In the genomic region with DNA sequence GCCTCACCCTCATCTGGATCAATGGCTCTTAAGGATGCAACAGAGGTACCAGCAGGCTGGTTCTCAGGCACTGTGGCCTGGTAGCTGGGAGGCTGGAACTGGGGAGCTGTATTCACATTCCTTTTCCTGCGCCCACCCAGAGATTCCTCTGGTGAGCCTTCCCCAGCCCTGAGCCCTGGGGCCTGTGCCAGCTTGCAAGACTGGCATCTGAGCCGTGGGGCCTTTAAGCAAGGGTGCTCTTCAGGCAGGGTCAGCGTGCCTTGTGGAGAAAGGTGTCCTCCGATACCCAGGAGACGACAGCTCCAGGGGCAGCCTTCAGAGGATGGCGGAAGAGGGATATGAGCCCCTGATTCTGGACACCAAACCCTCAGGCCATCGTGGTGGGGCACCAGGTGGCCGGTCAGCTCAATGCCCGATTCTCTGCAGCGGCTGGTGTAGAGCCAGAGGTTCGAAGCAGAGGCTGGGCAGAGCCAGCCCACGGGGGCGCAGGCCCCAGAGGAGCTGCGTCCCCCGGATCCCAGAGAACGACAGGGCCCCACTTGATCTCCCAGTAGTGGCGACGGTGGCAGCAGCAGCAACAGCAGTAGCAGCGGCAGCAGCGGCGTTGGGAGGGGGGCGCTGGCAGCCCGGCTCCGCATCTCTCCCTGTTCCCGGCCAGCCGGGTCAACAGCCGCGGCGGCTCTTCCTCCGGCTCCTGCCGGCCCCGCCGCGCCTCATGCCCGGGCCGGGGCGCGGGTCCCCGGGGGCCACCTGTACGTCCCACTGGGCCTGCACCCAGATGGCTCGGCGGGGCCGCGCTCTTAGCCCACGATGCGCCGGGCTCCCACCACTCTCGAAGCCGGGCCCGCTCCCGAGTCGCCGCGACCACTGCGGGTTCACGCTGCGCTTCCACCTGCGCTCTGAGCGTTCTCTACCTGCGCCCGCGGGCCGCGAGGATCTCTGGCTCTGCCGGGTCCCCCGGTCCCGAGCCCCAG, we compare ENCODE assay signal across 8 mouse cellular contexts. TPM values are rescaled to one million over a fixed set of nuclear protein-coding genes. Genes with fewer than 3 reads are reported as not detected.
DNase-seq lines count a peak whose midpoint lies in the region; ATAC-seq and TF ChIP-seq lines count a peak whose summit lies in the region.

TSS of gene Celsr2 (minus strand) at position 696 of the 974 bp plus-strand sequence.

- no peak for TF ChIP-seq CTCF in left cerebral cortex, adult 2 months (IDR thresholded peaks at IDR 0.05)

- H3K9me3 ChIP-seq in forebrain, embryonic 11.5 days (ENCODE audit: control insufficient read depth, low read length) = peaks cover 22% of the 10 kb centered on the region
- peaks cover 12% of the 10 kb centered on the region for H3K9me3 ChIP-seq in intestine, embryonic 16.5 days (ENCODE audit: control insufficient read depth, low read length)
- H3K9me3 ChIP-seq in liver, embryonic 15.5 days (replicated peaks) = peaks cover 8% of the 10 kb centered on the region; the same call in 1 of the 2 replicates

- H3K4me1 ChIP-seq in forebrain, embryonic 11.5 days (replicated peaks; ENCODE audit: control insufficient read depth, insufficient read depth, low read length) = peaks cover 23% of the 10 kb centered on the region
- H3K4me1 ChIP-seq in intestine, embryonic 16.5 days (ENCODE audit: control insufficient read depth, insufficient read depth, low read length) = peaks cover 4% of the 10 kb centered on the region; the same call in 1 of the 2 replicates
- peaks cover 14% of the 10 kb centered on the region for H3K4me1 ChIP-seq in liver, embryonic 15.5 days (replicated peaks)

- DNase-seq in left cerebral cortex, adult 2 months (ENCODE audit: extremely low spot score in 1 of 2, low spot score in 2 of 2) = peak; percentile 55 to 56
- DNase-seq in left cerebral cortex, adult 11 months (ENCODE audit: low spot score) = no peak
- peak; percentile 49 for DNase-seq in adrenal gland, postnatal 25 days
- DNase-seq in forebrain, embryonic 11.5 days (ENCODE audit: low spot score) = peak; percentile 76
- peak; percentile 71 for DNase-seq in right cerebral cortex, postnatal 25 days
- no peak for DNase-seq in natural killer cell, adult 2 months (ENCODE audit: low spot score in 2 of 2)

- intact Hi-C loops in left cerebral cortex, adult 2 months (cut with DNase I) = no loop called here

- H3K27ac ChIP-seq in left cerebral cortex, adult 2 months = peak within 1 kb of the TSS; percentile 91
- H3K27ac ChIP-seq in forebrain, embryonic 11.5 days (ENCODE audit: low read depth, low read length) = peak within 1 kb of the TSS; percentile 81
- H3K27ac ChIP-seq in intestine, embryonic 16.5 days (ENCODE audit: low read length) = no peak within 1 kb of the TSS
- no peak within 1 kb of the TSS for H3K27ac ChIP-seq in liver, embryonic 15.5 days (replicated peaks)

- peak; percentile 48 for ATAC-seq in forebrain, embryonic 11.5 days (replicated peaks; ENCODE audit: low FRiP score)
- ATAC-seq in intestine, embryonic 16.5 days = peak; percentile 60
- ATAC-seq in liver, embryonic 15.5 days (ENCODE audit: insufficient read depth) = peak; percentile 11; the same call in 1 of the 2 replicates

- peak within 1 kb of the TSS; percentile 92 for H3K4me3 ChIP-seq in left cerebral cortex, adult 2 months
- H3K4me3 ChIP-seq in forebrain, embryonic 11.5 days (ENCODE audit: low read depth, low read length) = peak within 1 kb of the TSS; percentile 88
- peak within 1 kb of the TSS; percentile 79 for H3K4me3 ChIP-seq in intestine, embryonic 16.5 days (ENCODE audit: low read length)
- H3K4me3 ChIP-seq in liver, embryonic 15.5 days (replicated peaks) = peak within 1 kb of the TSS; percentile 61

- WGBS in forebrain, embryonic 11.5 days = 5% methylated on average over 62 of the region's 67 CpGs
- WGBS in intestine, embryonic 16.5 days = 7% methylated on average over 61 of the region's 67 CpGs
- WGBS in liver, embryonic 15.5 days (ENCODE audit: insufficient replicate concordance) = 9% methylated on average over 64 of the region's 67 CpGs

- H3K36me3 ChIP-seq in forebrain, embryonic 11.5 days (ENCODE audit: control insufficient read depth, insufficient read depth, low read length) = peaks cover 26% of the 10 kb centered on the region
- peaks cover 7% of the 10 kb centered on the region for H3K36me3 ChIP-seq in intestine, embryonic 16.5 days (ENCODE audit: control insufficient read depth, insufficient read depth, low read length)
- no peaks in the 10 kb centered on the region for H3K36me3 ChIP-seq in liver, embryonic 15.5 days (replicated peaks)

- H3K27me3 ChIP-seq in forebrain, embryonic 11.5 days (ENCODE audit: control insufficient read depth, insufficient read depth, low read length) = peaks cover 4% of the 10 kb centered on the region; the same call in 1 of the 2 replicates
- H3K27me3 ChIP-seq in intestine, embryonic 16.5 days (replicated peaks; ENCODE audit: control insufficient read depth, insufficient read depth, low read length) = no peaks in the 10 kb centered on the region
- H3K27me3 ChIP-seq in liver, embryonic 15.5 days = peaks cover 50% of the 10 kb centered on the region

- H3K4me2 ChIP-seq in forebrain, embryonic 11.5 days (ENCODE audit: low read depth, low read length, severe bottlenecking) = peak within 1 kb of the TSS; percentile 81
- H3K4me2 ChIP-seq in intestine, embryonic 16.5 days (ENCODE audit: low read depth, low read length) = peak within 1 kb of the TSS; percentile 100
- H3K4me2 ChIP-seq in liver, embryonic 15.5 days = peak within 1 kb of the TSS; percentile 94

- peak within 1 kb of the TSS; percentile 95 for H3K9ac ChIP-seq in forebrain, embryonic 11.5 days (ENCODE audit: low read length)
- H3K9ac ChIP-seq in intestine, embryonic 16.5 days (ENCODE audit: low read depth, low read length) = peak within 1 kb of the TSS; percentile 74
- peak within 1 kb of the TSS; percentile 49; the same call in 1 of the 2 replicates for H3K9ac ChIP-seq in liver, embryonic 15.5 days

RNA-seq across cellular contexts. Expression of gene Celsr2, which starts in this region (rescaled TPM):
- 100 to 1,000 TPM; 163 to 185 TPM for total RNA-seq in left cerebral cortex, adult 2 months (2021)
- total RNA-seq in adrenal gland, postnatal 25 days (2021) = 6.4 and 7.5 TPM in 2 replicates
- polyA plus RNA-seq in forebrain, embryonic 11.5 days (2014; fragmentation: Nextera tagmentation; extraction: Ambion mirVana) = 52.0 and 68.1 TPM in 2 replicates
- polyA plus RNA-seq in intestine, embryonic 16.5 days (2015; fragmentation: Nextera tagmentation; extraction: Ambion mirVana) = 2.6 and 3.0 TPM in 2 replicates
- polyA plus RNA-seq in liver, embryonic 15.5 days (2015; fragmentation: Nextera tagmentation; extraction: Ambion mirVana) = 0.24 and 0.36 TPM in 2 replicates

Comparison
In these comparisons a context has a peak if more than half of its experiments do, and no peak if none do; other contexts are left out.
1. RNA of gene Celsr2 (total RNA-seq): 163 to 185 TPM in left cerebral cortex, adult 2 months; 6.4 to 7.5 TPM in adrenal gland, postnatal 25 days; every median in the first group is over 10 times any median in the second.
2. RNA of gene Celsr2 (polyA plus RNA-seq): 52.0 to 68.1 TPM in forebrain, embryonic 11.5 days; 2.6 to 3.0 TPM in intestine, embryonic 16.5 days and 0.24 to 0.36 TPM in liver, embryonic 15.5 days; every median in the first group is over 10 times any median in the second.
3. DNase-seq: peak in left cerebral cortex, adult 2 months (2 of 2), adrenal gland, postnatal 25 days (single experiment), forebrain, embryonic 11.5 days (single experiment) and right cerebral cortex, postnatal 25 days (single experiment); none in left cerebral cortex, adult 11 months (single experiment) and natural killer cell, adult 2 months (0 of 2).
4. Peak in ATAC-seq, H3K4me3 ChIP-seq, H3K9ac ChIP-seq and H3K4me2 ChIP-seq in liver, embryonic 15.5 days; RNA of the gene not detected or under 1 TPM.
5. H3K27ac ChIP-seq: peak in left cerebral cortex, adult 2 months (single experiment) and forebrain, embryonic 11.5 days (single experiment); none in intestine, embryonic 16.5 days (single experiment) and liver, embryonic 15.5 days (single experiment).
6. Peak in every context shown above with its lines, with median percentiles within 50 percentile points of each other: H3K4me3 ChIP-seq, ATAC-seq, H3K4me2 ChIP-seq and H3K9ac ChIP-seq.